Mouse (Mus musculus): Measurements from ENCODE around the gene Zfp963. TPM values are rescaled to one million over a fixed set of nuclear protein-coding genes. Genes with fewer than 3 reads are reported as not detected.

The Zfp963 gene
- polyA plus RNA-seq (2014; fragmentation: Illumina TruSeq; extraction: RNeasy Lipid Tissue Mini Kit (QIAGEN cat#74804); ENCODE audit: low read depth, low replicate concordance) = 12.6 TPM

GRCm38 (mm10) chr8:69749544-69750454 lies at the start of gene Zfp963:
Gene Zfp963, minus strand, starts transcription at chr8:69749970.

DNA sequence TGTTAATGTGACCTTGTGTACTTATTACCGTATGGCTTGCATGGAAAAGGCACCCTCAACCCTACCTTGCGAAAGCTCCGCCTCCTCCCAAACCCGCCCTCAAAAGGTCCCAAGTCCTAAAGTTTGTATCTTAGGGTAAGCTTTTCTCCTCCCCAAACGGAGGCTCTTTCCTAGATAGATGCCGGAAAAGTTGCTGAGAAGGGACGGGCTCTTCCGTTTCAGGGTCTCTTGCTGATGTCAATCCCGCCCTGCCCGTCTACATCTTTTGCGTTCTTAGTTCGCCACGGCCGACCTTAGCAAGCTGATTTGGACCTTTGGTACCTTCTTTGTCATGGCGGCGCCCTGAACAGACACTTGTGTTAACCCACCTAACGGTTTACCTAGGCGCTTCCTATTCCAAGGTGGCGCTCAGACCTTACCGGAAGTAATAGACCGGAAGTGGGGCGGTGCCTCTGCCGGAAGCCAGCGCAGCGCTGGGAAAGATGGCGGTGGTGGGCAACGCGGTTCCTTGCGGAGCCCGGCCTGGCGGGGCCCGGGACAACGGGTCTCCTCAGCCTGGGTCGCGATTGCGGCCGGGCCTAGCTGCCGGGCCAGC lies 41.1 kb upstream of the Zfp963 start, which contains the start of the genes Atp13a1 and Zfp866:
TSS of gene Atp13a1 (plus strand) at position 391 of the 595 bp plus-strand sequence.
TSS of gene Zfp866 (minus strand) at position 406 of the 595 bp plus-strand sequence.

GRCm38 (mm10) chr8:69774503-69775148 lies 24.9 kb upstream of the Zfp963 start, which contains the start of gene Gm20422:
Gene Gm20422, minus strand, starts transcription at chr8:69774886.

GRCm38 (mm10) chr8:69710624-69711023 lies 39.1 kb downstream of the Zfp963 start, which contains the start of gene Zfp869:
Gene Zfp869, minus strand, starts transcription at chr8:69710724.

Other genes starting within 250 kb of the Zfp963 start
- not detected for gene Gm7697, start 227.0 kb downstream of the Zfp963 start, polyA plus RNA-seq (2014; fragmentation: Illumina TruSeq; extraction: RNeasy Lipid Tissue Mini Kit (QIAGEN cat#74804); ENCODE audit: low read depth, low replicate concordance)
- gene Zfp868, start 124.4 kb downstream of the Zfp963 start, polyA plus RNA-seq (2014; fragmentation: Illumina TruSeq; extraction: RNeasy Lipid Tissue Mini Kit (QIAGEN cat#74804); ENCODE audit: low read depth, low replicate concordance) = 40.5 TPM
- 8.5 TPM for gene Zfp964, start 95.5 kb downstream of the Zfp963 start, polyA plus RNA-seq (2014; fragmentation: Illumina TruSeq; extraction: RNeasy Lipid Tissue Mini Kit (QIAGEN cat#74804); ENCODE audit: low read depth, low replicate concordance)
- gene Zfp869, start 39.2 kb downstream of the Zfp963 start, polyA plus RNA-seq (2014; fragmentation: Illumina TruSeq; extraction: RNeasy Lipid Tissue Mini Kit (QIAGEN cat#74804); ENCODE audit: low read depth, low replicate concordance) = 53.4 TPM
- not detected for gene Gm20422, start 24.9 kb upstream of the Zfp963 start, polyA plus RNA-seq (2014; fragmentation: Illumina TruSeq; extraction: RNeasy Lipid Tissue Mini Kit (QIAGEN cat#74804); ENCODE audit: low read depth, low replicate concordance)
- 1.6 TPM for gene Atp13a1, start 41.2 kb upstream of the Zfp963 start, polyA plus RNA-seq (2014; fragmentation: Illumina TruSeq; extraction: RNeasy Lipid Tissue Mini Kit (QIAGEN cat#74804); ENCODE audit: low read depth, low replicate concordance)
- 35.9 TPM for gene Zfp866, start 41.2 kb upstream of the Zfp963 start, polyA plus RNA-seq (2014; fragmentation: Illumina TruSeq; extraction: RNeasy Lipid Tissue Mini Kit (QIAGEN cat#74804); ENCODE audit: low read depth, low replicate concordance)
- gene Gmip, start 58.7 kb upstream of the Zfp963 start, polyA plus RNA-seq (2014; fragmentation: Illumina TruSeq; extraction: RNeasy Lipid Tissue Mini Kit (QIAGEN cat#74804); ENCODE audit: low read depth, low replicate concordance) = 1.5 TPM
- gene Lpar2, start 72.5 kb upstream of the Zfp963 start, polyA plus RNA-seq (2014; fragmentation: Illumina TruSeq; extraction: RNeasy Lipid Tissue Mini Kit (QIAGEN cat#74804); ENCODE audit: low read depth, low replicate concordance) = 2.6 TPM
- gene Pbx4, start 82.5 kb upstream of the Zfp963 start, polyA plus RNA-seq (2014; fragmentation: Illumina TruSeq; extraction: RNeasy Lipid Tissue Mini Kit (QIAGEN cat#74804); ENCODE audit: low read depth, low replicate concordance) = not detected
- gene Cilp2, start 137.7 kb upstream of the Zfp963 start, polyA plus RNA-seq (2014; fragmentation: Illumina TruSeq; extraction: RNeasy Lipid Tissue Mini Kit (QIAGEN cat#74804); ENCODE audit: low read depth, low replicate concordance) = not detected
- not detected for gene Tssk6, start 152.2 kb upstream of the Zfp963 start, polyA plus RNA-seq (2014; fragmentation: Illumina TruSeq; extraction: RNeasy Lipid Tissue Mini Kit (QIAGEN cat#74804); ENCODE audit: low read depth, low replicate concordance)
- 1.2 TPM for gene Ndufa13, start 152.6 kb upstream of the Zfp963 start, polyA plus RNA-seq (2014; fragmentation: Illumina TruSeq; extraction: RNeasy Lipid Tissue Mini Kit (QIAGEN cat#74804); ENCODE audit: low read depth, low replicate concordance)
- gene Yjefn3, start 152.7 kb upstream of the Zfp963 start, polyA plus RNA-seq (2014; fragmentation: Illumina TruSeq; extraction: RNeasy Lipid Tissue Mini Kit (QIAGEN cat#74804); ENCODE audit: low read depth, low replicate concordance) = not detected
- gene Gatad2a, start 246.4 kb upstream of the Zfp963 start, polyA plus RNA-seq (2014; fragmentation: Illumina TruSeq; extraction: RNeasy Lipid Tissue Mini Kit (QIAGEN cat#74804); ENCODE audit: low read depth, low replicate concordance) = 5.7 TPM